Mouse (Mus musculus): ENCODE results near the gene Arhgef12.
"Not testable (repeated sequence)": the region's sequence is repeated elsewhere in the genome, so short reads cannot be mapped to it uniquely, and the experiment has no call there.

Arhgef12 gene

GRCm38 (mm10) chr9:43107187-43107517 is at the start of gene Arhgef12:
Gene Arhgef12 (minus strand): TSS chr9:43107239.
- peak; percentile 73 for DNase-seq (ENCODE audit: low read depth, low spot score)

- no peak for DNase-seq (ENCODE audit: low read depth, low spot score)
Observed at GRCm38 (mm10) chr9:43155960-43156359, 48.9 kb upstream of the Arhgef12 start.

- DNase-seq (ENCODE audit: low read depth, low spot score) = no peak
Observed at GRCm38 (mm10) chr9:43151779-43152178, 44.7 kb upstream of the Arhgef12 start.

GRCm38 (mm10) chr9:43150957-43151356 is 43.9 kb upstream of the Arhgef12 start:
- DNase-seq (ENCODE audit: low read depth, low spot score) = no peak

GRCm38 (mm10) chr9:43150075-43150474 is 43.0 kb upstream of the Arhgef12 start:
- DNase-seq (ENCODE audit: low read depth, low spot score) = peak; percentile 69

- peak; percentile 72 for DNase-seq (ENCODE audit: low read depth, low spot score)
Observed at GRCm38 (mm10) chr9:43149498-43149897, 42.5 kb upstream of the Arhgef12 start.

- no peak for DNase-seq (ENCODE audit: low read depth, low spot score)
Observed at GRCm38 (mm10) chr9:43145196-43145595, 38.2 kb upstream of the Arhgef12 start.

GRCm38 (mm10) chr9:43144206-43144810 is 37.3 kb upstream of the Arhgef12 start:
- peak; percentile 33 for DNase-seq (ENCODE audit: low read depth, low spot score)

GRCm38 (mm10) chr9:43141839-43142238 is 34.8 kb upstream of the Arhgef12 start:
- peak; percentile 32 for DNase-seq (ENCODE audit: low read depth, low spot score)

- peak; percentile 87 for DNase-seq (ENCODE audit: low read depth, low spot score)
Observed at GRCm38 (mm10) chr9:43133525-43133924, 26.5 kb upstream of the Arhgef12 start.

- no peak for DNase-seq (ENCODE audit: low read depth, low spot score)
Observed at GRCm38 (mm10) chr9:43132380-43132779, 25.3 kb upstream of the Arhgef12 start.

GRCm38 (mm10) chr9:43131940-43132339 is 24.9 kb upstream of the Arhgef12 start:
- DNase-seq (ENCODE audit: low read depth, low spot score) = no peak

- DNase-seq (ENCODE audit: low read depth, low spot score) = no peak
Observed at GRCm38 (mm10) chr9:43130684-43131083, 23.6 kb upstream of the Arhgef12 start.

- no peak for DNase-seq (ENCODE audit: low read depth, low spot score)
Observed at GRCm38 (mm10) chr9:43127101-43127787, 20.2 kb upstream of the Arhgef12 start.

- no peak for DNase-seq (ENCODE audit: low read depth, low spot score)
Observed at GRCm38 (mm10) chr9:43122379-43122778, 15.3 kb upstream of the Arhgef12 start.

GRCm38 (mm10) chr9:43121948-43122347 is 14.9 kb upstream of the Arhgef12 start:
- not testable (repeated sequence) for DNase-seq (ENCODE audit: low read depth, low spot score)

GRCm38 (mm10) chr9:43116997-43117336 is 9.9 kb upstream of the Arhgef12 start:
- DNase-seq (ENCODE audit: low read depth, low spot score) = no peak

- peak; percentile 57 for DNase-seq (ENCODE audit: low read depth, low spot score)
Observed at GRCm38 (mm10) chr9:43116134-43116996, 9.3 kb upstream of the Arhgef12 start, which contains the start of gene Tmem136. Gene Tmem136 (minus strand): TSS chr9:43116570.

- no peak for DNase-seq (ENCODE audit: low read depth, low spot score)
Observed at GRCm38 (mm10) chr9:43115431-43116133, 8.5 kb upstream of the Arhgef12 start.

- no peak for DNase-seq (ENCODE audit: low read depth, low spot score)
Observed at GRCm38 (mm10) chr9:43114833-43115232, 7.8 kb upstream of the Arhgef12 start.

GRCm38 (mm10) chr9:43110286-43110980 is 3.4 kb upstream of the Arhgef12 start:
- no peak for DNase-seq (ENCODE audit: low read depth, low spot score)
